Mouse (Mus musculus) embryonic facial prominence, embryonic 13.5 days (tissue): ENCODE results near the gene D230025D16Rik. TPM values are rescaled to one million over a fixed set of nuclear protein-coding genes. Genes with fewer than 3 reads are reported as not detected.

Experiments used
- ATAC-seq: fragments of 200-750 bp; cut with Nextera tagmentation; 2 replicates; pipeline ENCODE4 v1.8.0; 2017; ENCODE audit warnings: low read depth; ENCODE audit not compliant: insufficient number of reproducible peaks, insufficient read depth, low FRiP score, low TSS enrichment
- H3K27ac ChIP-seq: fragments of 300-500 bp; sonication (generic); 2 replicates; pipeline ENCODE4 v1.5.1; 2015; ENCODE audit warnings: moderate library complexity, mild to moderate bottlenecking, inconsistent platforms
- H3K27me3 ChIP-seq: fragments of 300-500 bp; sonication (generic); 2 replicates; pipeline ENCODE4 v1.6.1; 2015; ENCODE audit warnings: mild to moderate bottlenecking, inconsistent platforms
- H3K36me3 ChIP-seq: fragments of 300-500 bp; sonication (generic); 2 replicates; pipeline ENCODE4 v1.6.1; 2015; ENCODE audit warnings: mild to moderate bottlenecking, inconsistent platforms
- H3K4me1 ChIP-seq: fragments of 300-500 bp; sonication (generic); 2 replicates; pipeline ENCODE4 v1.6.1; 2015; ENCODE audit warnings: inconsistent platforms
- H3K4me2 ChIP-seq: fragments of 300-500 bp; sonication (generic); 2 replicates; pipeline ENCODE4 v1.6.1; 2015; ENCODE audit warnings: moderate library complexity, mild to moderate bottlenecking, inconsistent platforms
- H3K4me3 ChIP-seq: fragments of 300-500 bp; sonication (generic); 2 replicates; pipeline ENCODE4 v1.5.1; 2015; ENCODE audit warnings: mild to moderate bottlenecking, inconsistent platforms
- H3K9ac ChIP-seq: fragments of 300-500 bp; sonication (generic); 2 replicates; pipeline ENCODE4 v1.6.1; 2015; ENCODE audit warnings: mild to moderate bottlenecking, inconsistent platforms
- H3K9me3 ChIP-seq: fragments of 300-500 bp; sonication (generic); 2 replicates; pipeline ENCODE4 v1.6.1; 2016; ENCODE audit warnings: inconsistent platforms
- WGBS: fragments of 180-500 bp; shearing (Covaris S2); methylation state at CpG from one replicate; pipeline ENCODE4 v1.1.7; 2015; ENCODE audit warnings: mixed read lengths; 5-methylcytosine and 5-hydroxymethylcytosine counted together
- polyA plus RNA-seq: library from polyadenylated mRNA; unstranded; fragments of >200 nt; fragmentation: Nextera tagmentation; extraction: Ambion mirVana; gene quantifications from 2 replicates; pipeline ENCODE4 v1.2.1, GENCODE M21; 2015

D230025D16Rik gene
- polyA plus RNA-seq, 1 experiment from 2014 or later, result 24.5 TPM

- H3K4me3 ChIP-seq, result peak overlapping the region; percentile 48; the same call in 1 of the 2 replicates
- ATAC-seq, result no peak
Observed at GRCm38 (mm10) chr8:105275387-105275786, 50.4 kb downstream of the D230025D16Rik start.

DNA sequence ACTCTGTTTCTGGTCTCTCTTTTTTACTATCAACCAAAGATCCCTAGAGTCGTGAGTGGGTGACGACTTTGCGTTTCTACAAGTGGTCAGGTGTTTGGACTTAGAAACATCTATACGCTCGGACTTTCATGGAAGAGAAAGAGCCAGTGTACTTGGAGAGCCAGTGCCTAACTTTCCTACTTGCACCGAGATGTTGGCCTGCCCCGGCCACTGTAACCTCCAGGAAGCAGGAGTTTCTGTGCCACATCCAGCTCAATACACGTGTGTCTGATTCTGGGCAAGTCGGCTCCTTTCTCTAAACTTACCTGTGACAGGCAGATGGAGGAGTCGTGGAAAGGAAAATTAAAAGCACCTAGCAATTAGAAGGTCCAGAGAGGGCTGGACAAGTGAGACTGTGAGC, 50.9 kb downstream of the D230025D16Rik start, which contains the start of gene Nol3:
TSS of gene Nol3 (plus strand) at position 301 of the 400 bp plus-strand sequence.
- Histone ChIP-seq H3K4me3 (peak within 1 kb of the TSS; percentile 48), H3K4me1 (peaks cover 33% of the 10 kb centered on the region), H3K27me3 (peaks cover 99% of the 10 kb centered on the region), H3K27ac (no peak within 1 kb of the TSS), H3K9me3 (no peaks in the 10 kb centered on the region), H3K9ac (peak within 1 kb of the TSS; percentile 67), H3K36me3 (peaks cover 7% of the 10 kb centered on the region; the same call in 1 of the 2 replicates), H3K4me2 (peak within 1 kb of the TSS; percentile 82)
- WGBS, result 3% methylated on average over 10 of the region's 10 CpGs
- no peak for ATAC-seq

More at GRCm38 (mm10) chr8:105275387-105275786, 50.4 kb downstream of the D230025D16Rik start:
- WGBS, result 7% methylated on average over 10 of the region's 11 CpGs
- peaks cover 37% of the 10 kb centered on the region for H3K4me1 ChIP-seq
- H3K27ac ChIP-seq, result no peak overlapping the region
- H3K36me3 ChIP-seq, result peaks cover 5% of the 10 kb centered on the region; the same call in 1 of the 2 replicates
- peak overlapping the region; percentile 57; the same call in 1 of the 2 replicates for H3K9ac ChIP-seq
- H3K4me2 ChIP-seq, result peak overlapping the region; percentile 82
- peaks cover 100% of the 10 kb centered on the region for H3K27me3 ChIP-seq
- no peaks in the 10 kb centered on the region for H3K9me3 ChIP-seq

GRCm38 (mm10) chr8:105276292-105277120, 51.6 kb downstream of the D230025D16Rik start:
- Histone ChIP-seq H3K27me3 (peaks cover 96% of the 10 kb centered on the region), H3K27ac (no peak overlapping the region), H3K4me2 (peak overlapping the region; percentile 82), H3K36me3 (peaks cover 11% of the 10 kb centered on the region; the same call in 1 of the 2 replicates), H3K4me1 (peaks cover 31% of the 10 kb centered on the region), H3K9me3 (no peaks in the 10 kb centered on the region), H3K9ac (peak overlapping the region; percentile 67), H3K4me3 (peak overlapping the region; percentile 48)
- no peak for ATAC-seq
- WGBS, result 3% methylated on average over 30 of the region's 30 CpGs

- H3K27ac ChIP-seq, result no peak overlapping the region
- H3K4me3 ChIP-seq, result peak overlapping the region; percentile 29
- peaks cover 27% of the 10 kb centered on the region for H3K4me1 ChIP-seq
- no peaks in the 10 kb centered on the region for H3K9me3 ChIP-seq
- H3K4me2 ChIP-seq, result peak overlapping the region; percentile 58
- ATAC-seq, result peak; percentile 62; the same call in 1 of the 2 replicates
- peak overlapping the region; percentile 52; the same call in 1 of the 2 replicates for H3K9ac ChIP-seq
- H3K27me3 ChIP-seq, result peaks cover 75% of the 10 kb centered on the region
- 3% methylated on average over 28 of the region's 28 CpGs for whole genome bisulfite sequencing
- peaks cover 33% of the 10 kb centered on the region for H3K36me3 ChIP-seq
Observed at GRCm38 (mm10) chr8:105278911-105279334, 54.0 kb downstream of the D230025D16Rik start.

GRCm38 (mm10) chr8:105280567-105280966, 55.6 kb downstream of the D230025D16Rik start:
- no peak overlapping the region for H3K9ac ChIP-seq
- H3K27ac ChIP-seq, result no peak overlapping the region
- H3K4me2 ChIP-seq, result no peak overlapping the region
- peaks cover 23% of the 10 kb centered on the region for H3K4me1 ChIP-seq
- no peak overlapping the region for H3K4me3 ChIP-seq
- ATAC-seq, result no peak
- H3K9me3 ChIP-seq, result no peaks in the 10 kb centered on the region
- WGBS, result 57% methylated on average over 3 of the region's 3 CpGs
- H3K27me3 ChIP-seq, result peaks cover 58% of the 10 kb centered on the region
- H3K36me3 ChIP-seq, result peaks cover 43% of the 10 kb centered on the region

DNA sequence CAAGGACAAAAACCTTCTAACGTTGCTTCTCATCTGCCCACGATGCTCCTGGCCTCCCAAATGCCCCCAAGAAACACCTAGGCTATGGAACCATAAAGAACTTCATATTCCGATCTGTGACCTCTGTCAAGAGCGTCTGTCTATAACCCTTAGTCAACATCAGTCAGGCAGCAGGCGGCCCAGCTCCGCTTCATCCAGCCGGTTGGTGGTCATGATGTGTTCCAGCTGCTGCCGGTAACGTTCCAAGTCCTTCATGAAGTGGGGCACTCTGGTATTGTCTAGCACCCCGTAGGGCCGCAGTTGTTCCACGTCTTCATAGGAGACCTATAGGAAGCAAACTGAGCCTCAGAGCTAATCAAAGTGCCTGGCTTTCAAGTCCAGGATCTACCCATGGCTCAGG, 56.9 kb downstream of the D230025D16Rik start:
- ATAC-seq, result no peak
- H3K9ac ChIP-seq, result no peak overlapping the region
- H3K27me3 ChIP-seq, result peaks cover 46% of the 10 kb centered on the region

GRCm38 (mm10) chr8:105282239-105282638, 57.3 kb downstream of the D230025D16Rik start:
- H3K27me3 ChIP-seq, result peaks cover 42% of the 10 kb centered on the region
- WGBS, result 93% methylated on average over 4 of the region's 4 CpGs
- no peak for ATAC-seq

More for the DNA sequence above, 56.9 kb downstream of the D230025D16Rik start:
- H3K4me1 ChIP-seq, result peaks cover 15% of the 10 kb centered on the region
- H3K4me2 ChIP-seq, result no peak overlapping the region
- no peaks in the 10 kb centered on the region for H3K9me3 ChIP-seq
- 87% methylated on average over 12 of the region's 12 CpGs for WGBS
- H3K27ac ChIP-seq, result no peak overlapping the region
- peaks cover 45% of the 10 kb centered on the region for H3K36me3 ChIP-seq
- H3K4me3 ChIP-seq, result no peak overlapping the region

DNA sequence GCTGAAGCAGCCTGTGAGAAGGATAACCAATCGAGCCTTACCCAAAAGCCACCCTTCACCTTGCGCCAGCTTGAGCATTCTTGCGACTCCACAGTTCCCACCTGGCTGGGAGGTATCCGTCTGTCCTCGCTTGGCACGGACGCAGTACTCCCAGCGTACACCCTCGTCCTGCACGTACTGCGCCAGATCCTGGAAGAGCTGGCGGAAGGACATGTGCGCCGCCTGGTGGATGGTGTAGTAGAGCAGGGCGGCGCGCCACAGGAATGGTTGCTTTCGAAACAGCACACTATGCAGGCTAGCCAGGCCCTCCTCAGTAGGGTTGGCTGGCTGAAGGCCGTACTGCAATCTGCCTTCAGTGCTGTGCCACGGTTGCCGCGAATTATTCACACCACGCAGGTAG, 58.1 kb downstream of the D230025D16Rik start:
- H3K27me3 ChIP-seq, result peaks cover 33% of the 10 kb centered on the region
- no peak overlapping the region for H3K27ac ChIP-seq
- peaks cover 16% of the 10 kb centered on the region for H3K4me1 ChIP-seq
- H3K4me3 ChIP-seq, result no peak overlapping the region
- H3K4me2 ChIP-seq, result no peak overlapping the region
- no peaks in the 10 kb centered on the region for H3K9me3 ChIP-seq
- H3K9ac ChIP-seq, result 0 out of 2 replicates have a peak overlapping the region, but pooled peaks have one; percentile 6
- 26% methylated on average over 23 of the region's 23 CpGs for WGBS
- no peak for ATAC-seq
- H3K36me3 ChIP-seq, result peaks cover 45% of the 10 kb centered on the region

More at GRCm38 (mm10) chr8:105282239-105282638, 57.3 kb downstream of the D230025D16Rik start:
- no peak overlapping the region for H3K27ac ChIP-seq
- no peak overlapping the region for H3K4me2 ChIP-seq
- no peak overlapping the region for H3K4me3 ChIP-seq
- H3K9me3 ChIP-seq, result no peaks in the 10 kb centered on the region
- peaks cover 13% of the 10 kb centered on the region for H3K4me1 ChIP-seq
- peaks cover 45% of the 10 kb centered on the region for H3K36me3 ChIP-seq
- H3K9ac ChIP-seq, result no peak overlapping the region

DNA sequence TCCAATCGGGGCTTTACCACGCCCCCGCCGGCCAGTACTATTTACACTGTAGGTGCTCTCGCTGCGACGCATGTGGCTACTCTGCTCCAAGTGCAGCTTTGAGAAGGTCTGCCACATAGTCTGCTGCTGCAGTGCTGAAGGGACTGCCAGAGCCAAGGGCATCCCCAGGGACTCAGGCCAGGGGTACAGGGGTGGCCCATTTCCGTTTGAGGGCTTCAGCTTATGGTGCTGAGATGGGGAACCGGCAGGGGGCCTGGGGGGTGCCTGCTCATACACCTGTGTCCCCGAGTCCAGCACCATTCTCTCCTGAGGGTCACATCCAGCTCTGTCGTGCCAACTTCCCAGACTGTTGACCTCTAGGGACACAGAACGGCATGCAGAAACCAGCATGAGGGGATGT, 60.6 kb downstream of the D230025D16Rik start:
- H3K36me3 ChIP-seq, result peaks cover 39% of the 10 kb centered on the region
- peaks cover 28% of the 10 kb centered on the region for H3K4me1 ChIP-seq
- no peak overlapping the region for H3K4me2 ChIP-seq
- ATAC-seq, result no peak
- no peak overlapping the region for H3K27ac ChIP-seq
- no peak overlapping the region for H3K4me3 ChIP-seq
- no peaks in the 10 kb centered on the region for H3K9me3 ChIP-seq
- H3K9ac ChIP-seq, result 0 out of 2 replicates have a peak overlapping the region, but pooled peaks have one; percentile 36
- H3K27me3 ChIP-seq, result peaks cover 18% of the 10 kb centered on the region
- WGBS, result 43% methylated on average over 12 of the region's 12 CpGs

GRCm38 (mm10) chr8:105286907-105287306, 62.0 kb downstream of the D230025D16Rik start:
- Histone ChIP-seq H3K36me3 (peaks cover 30% of the 10 kb centered on the region), H3K4me1 (peaks cover 31% of the 10 kb centered on the region), H3K27ac (no peak overlapping the region), H3K4me2 (no peak overlapping the region), H3K27me3 (peaks cover 13% of the 10 kb centered on the region), H3K9me3 (no peaks in the 10 kb centered on the region), H3K9ac (no peak overlapping the region), H3K4me3 (no peak overlapping the region)
- 86% methylated on average over 4 of the region's 4 CpGs for WGBS
- no peak for ATAC-seq

GRCm38 (mm10) chr8:105288231-105288630, 63.3 kb downstream of the D230025D16Rik start:
- Histone ChIP-seq H3K4me2 (peak overlapping the region; percentile 84), H3K9ac (peak overlapping the region; percentile 75; the same call in 1 of the 2 replicates), H3K4me1 (peaks cover 31% of the 10 kb centered on the region), H3K36me3 (peaks cover 17% of the 10 kb centered on the region), H3K27me3 (peaks cover 24% of the 10 kb centered on the region), H3K9me3 (no peaks in the 10 kb centered on the region), H3K27ac (no peak overlapping the region), H3K4me3 (peak overlapping the region; percentile 56)
- WGBS, result 86% methylated on average over 5 of the region's 5 CpGs
- no peak for ATAC-seq
